Mouse (Mus musculus): ENCODE measurements around the gene Zdhhc18.

Gene Zdhhc18

GRCm38 (mm10) chr4:133630326-133630920 lies 19.5 kb downstream of the Zdhhc18 start:
- DNase-seq (ENCODE audit: low spot score in 2 of 2): no peak

DNA sequence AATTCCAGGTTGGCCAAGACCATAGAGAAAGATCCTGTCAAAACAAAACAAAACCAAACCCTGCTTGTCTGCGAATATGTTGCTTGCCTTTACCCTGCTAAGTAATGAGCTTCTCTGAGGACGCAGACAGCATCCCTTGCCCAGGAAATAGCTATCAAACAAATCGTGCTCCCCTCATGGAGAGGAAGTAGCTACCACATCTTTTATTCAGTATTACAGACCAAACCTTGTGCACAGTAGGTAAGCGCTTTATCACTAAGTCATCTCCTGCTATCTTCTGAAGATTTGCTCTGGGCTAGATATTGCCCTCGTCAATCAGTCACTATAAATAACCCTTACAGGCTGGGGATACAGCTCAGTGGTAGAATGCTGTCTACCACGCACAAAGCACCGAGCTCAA lies 20.8 kb downstream of the Zdhhc18 start:
- DNase-seq (ENCODE audit: low spot score in 2 of 2): no peak

- DNase-seq (ENCODE audit: low spot score in 2 of 2): peak in 1 of 2 experiments; percentile 13
These were observed 21.4 kb downstream of the Zdhhc18 start for GRCm38 (mm10) chr4:133628517-133628916.

DNA sequence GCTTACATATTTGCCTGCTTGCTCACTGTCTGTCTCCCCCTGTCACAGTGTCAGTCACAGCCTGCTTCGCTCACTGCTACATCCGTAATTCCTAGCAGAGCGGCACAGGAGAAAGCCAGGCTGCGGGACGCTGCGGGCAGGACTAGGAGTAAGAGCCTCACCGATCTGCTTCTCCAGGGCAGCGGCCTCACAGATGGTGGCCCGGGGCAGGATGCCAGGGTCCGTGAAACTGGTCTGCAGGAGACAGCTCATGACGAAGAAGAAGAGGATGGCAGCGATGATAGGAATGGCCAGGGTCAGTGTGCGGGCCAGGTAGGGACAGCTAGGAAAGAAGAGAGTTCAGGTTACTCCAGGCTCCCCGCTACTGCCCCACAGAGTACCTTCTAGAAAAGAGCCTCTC lies 22.9 kb downstream of the Zdhhc18 start:
- peak in 1 of 2 experiments; percentile 15 for DNase-seq (ENCODE audit: low spot score in 2 of 2)

GRCm38 (mm10) chr4:133626621-133627020 lies 23.3 kb downstream of the Zdhhc18 start:
- DNase-seq (ENCODE audit: low spot score in 2 of 2): no peak

DNA sequence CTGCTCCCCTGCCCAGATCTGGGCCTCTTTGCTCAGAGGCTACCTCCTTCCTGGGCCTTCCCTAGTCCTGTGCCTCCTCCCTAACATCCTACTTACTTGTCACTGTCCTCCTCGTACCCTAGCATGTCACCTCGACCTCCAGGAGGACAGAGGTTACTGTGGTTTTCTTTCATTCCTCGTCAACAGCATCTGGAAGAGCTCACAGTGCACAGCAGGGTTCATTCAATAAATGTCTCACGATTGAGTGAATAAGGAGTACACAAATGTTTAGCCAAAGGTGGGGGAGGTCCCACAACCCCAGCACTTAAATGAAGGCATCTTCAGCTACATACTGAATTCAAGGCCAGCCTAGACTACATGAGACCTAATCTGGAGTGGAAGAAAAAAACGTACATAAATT lies 23.7 kb downstream of the Zdhhc18 start:
- DNase-seq (ENCODE audit: low spot score in 2 of 2): no peak

- peak; percentile 51 to 73 for DNase-seq (ENCODE audit: low spot score in 2 of 2)
These were observed 24.3 kb downstream of the Zdhhc18 start for GRCm38 (mm10) chr4:133625621-133626071.

DNA sequence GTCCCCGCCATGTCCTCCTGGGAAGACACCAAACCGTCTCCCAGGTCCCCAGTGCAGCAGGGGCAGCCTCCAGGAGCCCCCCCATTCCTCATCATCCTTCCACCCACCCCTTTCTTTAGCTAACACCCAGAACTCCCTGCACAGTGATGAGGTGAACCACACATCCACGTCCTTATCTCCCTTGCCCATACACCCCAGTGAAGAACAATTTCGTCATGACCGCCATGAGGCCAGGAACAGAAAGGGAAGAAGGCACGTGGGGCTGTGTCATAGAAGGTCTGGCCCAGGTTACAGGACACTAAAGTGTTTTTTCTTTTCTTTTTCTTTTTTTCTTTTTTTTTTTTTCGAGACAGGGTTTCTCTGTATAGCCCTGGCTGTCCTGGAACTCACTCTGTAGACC lies 25.1 kb downstream of the Zdhhc18 start:
- DNase-seq (ENCODE audit: low spot score in 2 of 2): peak in 1 of 2 experiments; percentile 16

DNA sequence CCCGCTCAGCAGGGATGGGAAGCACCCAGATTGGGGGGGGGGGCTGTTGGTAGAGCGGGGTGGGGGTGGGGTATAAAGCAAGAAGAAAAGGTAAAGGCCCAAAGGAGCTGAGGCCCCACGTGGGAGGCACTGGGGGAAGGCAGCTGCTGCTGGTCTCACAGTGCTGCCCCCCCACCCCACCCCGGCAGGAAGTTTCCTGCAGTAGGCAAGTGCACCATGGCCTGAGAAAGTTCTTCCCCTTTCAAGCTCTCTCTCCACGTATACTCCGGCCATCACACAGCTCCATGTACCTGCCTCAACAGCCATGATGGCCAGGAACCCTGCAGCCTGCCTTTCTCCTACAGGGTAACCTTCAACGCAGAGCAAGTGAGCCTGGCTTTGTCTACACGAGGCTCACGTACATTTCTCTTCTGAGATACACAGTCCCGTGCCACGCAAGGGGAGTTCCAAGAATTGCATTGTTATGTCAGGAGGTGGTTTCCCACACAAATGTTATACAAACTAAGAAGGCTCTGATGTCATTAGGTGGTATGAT lies 27.7 kb downstream of the Zdhhc18 start:
- DNase-seq (ENCODE audit: low spot score in 2 of 2): peak in 1 of 2 experiments; percentile 58

- DNase-seq (ENCODE audit: low spot score in 2 of 2): peak in 1 of 2 experiments; percentile 31
These were observed 29.3 kb downstream of the Zdhhc18 start for GRCm38 (mm10) chr4:133620668-133621067.

- DNase-seq (ENCODE audit: low spot score in 2 of 2): peak in 1 of 2 experiments; percentile 25
These were observed 30.3 kb downstream of the Zdhhc18 start for GRCm38 (mm10) chr4:133619473-133620136.

- no peak for DNase-seq (ENCODE audit: low spot score in 2 of 2)
These were observed 32.0 kb downstream of the Zdhhc18 start for GRCm38 (mm10) chr4:133617936-133618335.

GRCm38 (mm10) chr4:133615416-133615815 lies 34.5 kb downstream of the Zdhhc18 start:
- no peak for DNase-seq (ENCODE audit: low spot score in 2 of 2)

- DNase-seq (ENCODE audit: low spot score in 2 of 2): no peak
These were observed 35.6 kb downstream of the Zdhhc18 start for GRCm38 (mm10) chr4:133614274-133614761.

DNA sequence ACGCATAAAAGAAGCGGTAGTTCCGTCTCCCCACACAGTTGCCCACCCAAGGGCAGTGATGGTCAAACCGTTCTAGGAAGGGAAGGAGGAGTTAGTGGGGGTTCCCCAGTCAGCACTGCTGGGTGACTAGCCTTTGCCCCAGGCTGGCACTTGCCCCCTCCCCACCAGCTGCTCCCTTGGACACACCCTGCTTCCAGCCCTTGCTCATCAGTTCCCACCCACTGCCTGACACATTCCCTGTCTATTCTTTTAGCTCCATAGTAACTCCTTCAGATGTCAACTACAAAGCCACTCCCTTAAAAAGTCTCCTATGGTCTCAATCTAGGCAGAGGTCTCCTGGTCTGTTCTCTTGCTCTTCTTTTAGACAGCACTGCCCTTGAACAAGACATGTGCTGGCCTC lies 36.1 kb downstream of the Zdhhc18 start:
- no peak for DNase-seq (ENCODE audit: low spot score in 2 of 2)

GRCm38 (mm10) chr4:133613026-133613425 lies 36.9 kb downstream of the Zdhhc18 start:
- DNase-seq (ENCODE audit: low spot score in 2 of 2): no peak

DNA sequence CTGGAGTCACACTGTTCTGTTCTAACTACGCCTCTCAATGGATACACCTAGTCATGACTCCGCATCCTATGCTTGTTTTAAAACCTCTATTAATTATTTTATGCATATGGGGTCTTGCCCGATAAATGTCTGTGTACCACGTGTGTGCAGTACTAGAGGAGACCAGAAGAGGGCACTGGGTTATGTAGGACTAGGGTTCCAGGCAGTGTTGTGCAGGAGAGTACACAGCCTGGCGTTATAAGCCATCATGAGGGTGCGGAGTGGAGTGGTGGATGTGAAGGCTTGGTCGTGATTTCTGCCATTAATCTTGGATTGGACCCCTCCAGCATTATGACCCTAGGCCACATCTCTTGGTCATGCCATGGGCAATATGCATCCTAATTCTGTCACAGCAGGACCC lies 37.5 kb downstream of the Zdhhc18 start:
- DNase-seq (ENCODE audit: low spot score in 2 of 2): no peak

DNA sequence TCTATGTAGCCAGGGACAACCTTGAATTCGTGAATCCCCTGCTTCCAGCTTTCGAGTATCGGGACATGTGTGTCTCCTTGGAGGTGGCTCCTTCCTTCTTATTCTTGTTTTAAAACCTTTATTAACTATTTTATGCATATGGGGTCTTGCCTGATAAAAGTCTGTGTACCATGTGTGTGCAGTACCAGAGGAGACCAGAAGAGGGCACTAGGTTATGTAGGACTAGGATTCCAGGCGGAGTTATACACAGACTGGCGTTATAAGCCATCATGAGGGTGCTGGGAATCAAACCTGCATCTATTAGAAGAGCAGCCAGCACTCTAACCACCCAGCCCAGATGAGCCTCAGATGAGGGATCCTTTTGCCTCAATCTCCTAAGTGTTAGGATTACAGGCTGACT lies 38.1 kb downstream of the Zdhhc18 start:
- DNase-seq (ENCODE audit: low spot score in 2 of 2): no peak

GRCm38 (mm10) chr4:133609719-133610118 lies 40.2 kb downstream of the Zdhhc18 start:
- peak; percentile 84 to 94 for DNase-seq (ENCODE audit: low spot score in 2 of 2)

DNA sequence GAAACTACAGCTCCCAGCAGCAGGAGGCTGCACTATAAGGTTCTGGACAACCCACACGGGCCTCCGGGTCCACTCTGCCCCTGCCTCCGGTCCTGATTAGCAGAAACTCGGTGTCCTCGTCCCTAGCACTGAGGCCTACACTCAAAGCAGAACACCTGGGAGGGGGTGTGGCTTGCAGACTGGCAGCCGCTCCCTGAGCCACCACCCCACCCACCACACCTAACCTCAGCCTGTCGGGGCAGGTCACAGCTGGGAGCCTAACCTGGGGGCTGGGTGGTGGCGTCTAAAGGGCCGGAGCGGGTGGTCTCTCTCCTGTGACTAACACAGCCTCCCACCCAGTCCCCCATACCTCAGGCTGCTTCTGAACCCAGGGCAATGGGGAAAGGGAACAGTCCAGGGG lies 42.7 kb downstream of the Zdhhc18 start:
- DNase-seq (ENCODE audit: low spot score in 2 of 2): no peak

GRCm38 (mm10) chr4:133605330-133605729 lies 44.6 kb downstream of the Zdhhc18 start:
- DNase-seq (ENCODE audit: low spot score in 2 of 2): no peak

DNA sequence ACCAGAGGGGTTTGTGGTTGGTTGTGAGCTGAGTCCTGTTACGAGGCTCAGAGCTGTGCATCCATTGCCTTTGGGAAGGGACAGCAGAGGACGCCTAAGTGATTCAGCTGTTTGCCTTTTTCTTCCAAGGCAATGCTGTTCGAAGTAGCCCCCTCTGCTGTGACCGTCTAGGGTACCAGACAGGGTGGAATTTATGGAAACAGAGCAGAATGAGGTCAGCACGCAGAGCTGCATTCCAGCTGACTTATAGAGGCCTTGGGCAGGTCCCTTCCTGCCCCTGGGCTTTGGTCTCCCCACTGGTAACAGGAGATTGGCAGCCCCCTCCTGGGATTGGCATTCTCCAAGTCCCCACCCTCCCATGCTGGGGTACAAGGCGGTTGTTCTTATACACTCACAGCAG lies 45.1 kb downstream of the Zdhhc18 start:
- no peak for DNase-seq (ENCODE audit: low spot score in 2 of 2)

- no peak for DNase-seq (ENCODE audit: low spot score in 2 of 2)
These were observed 45.8 kb downstream of the Zdhhc18 start for GRCm38 (mm10) chr4:133604175-133604574.
